Mouse (Mus musculus) forebrain, embryonic 13.5 days (tissue): Measurements from ENCODE around the gene Hoxa10. TPM values are rescaled to one million over a fixed set of nuclear protein-coding genes. Genes with fewer than 3 reads are reported as not detected.

Source experiments
- ATAC-seq: fragments of 200-750 bp; cut with Nextera tagmentation; 2 replicates; pipeline ENCODE4 v1.8.0; 2017
- H3K27ac ChIP-seq: fragments of 300-500 bp; sonication (generic); 2 replicates; pipeline ENCODE4 v1.5.1; 2015; ENCODE audit warnings: inconsistent platforms, mild to moderate bottlenecking, moderate library complexity
- H3K27me3 ChIP-seq: fragments of 300-500 bp; sonication (generic); 2 replicates; pipeline ENCODE4 v1.6.1; 2015; ENCODE audit warnings: mild to moderate bottlenecking, inconsistent platforms
- H3K36me3 ChIP-seq: fragments of 300-500 bp; sonication (generic); 2 replicates; pipeline ENCODE4 v1.6.1; 2015; ENCODE audit warnings: mild to moderate bottlenecking, inconsistent platforms; ENCODE audit not compliant: poor library complexity, severe bottlenecking
- H3K4me1 ChIP-seq: fragments of 300-500 bp; sonication (generic); 2 replicates; pipeline ENCODE4 v1.6.1; 2015; ENCODE audit warnings: inconsistent platforms
- H3K4me2 ChIP-seq: fragments of 300-500 bp; sonication (generic); 2 replicates; pipeline ENCODE4 v1.6.1; 2015; ENCODE audit warnings: inconsistent platforms, mild to moderate bottlenecking, moderate library complexity
- H3K4me3 ChIP-seq: fragments of 300-500 bp; sonication (generic); 2 replicates; pipeline ENCODE4 v1.5.1; 2015; ENCODE audit warnings: mild to moderate bottlenecking, inconsistent platforms
- H3K9ac ChIP-seq: fragments of 300-500 bp; sonication (generic); 2 replicates; pipeline ENCODE4 v1.6.1; 2015; ENCODE audit warnings: mild to moderate bottlenecking, inconsistent platforms
- H3K9me3 ChIP-seq: fragments of 300-500 bp; sonication (generic); replicated peaks from 2 replicates; pipeline ENCODE4 v1.6.1; 2016; ENCODE audit warnings: inconsistent platforms
- WGBS: fragments of 180-500 bp; shearing (Covaris S2); methylation state at CpG from one replicate; pipeline ENCODE4 v1.1.7; 2015; 5-methylcytosine and 5-hydroxymethylcytosine counted together
- polyA plus RNA-seq: library from polyadenylated mRNA; unstranded; fragments of >200 nt; fragmentation: Nextera tagmentation; extraction: Ambion mirVana; gene quantifications from 2 replicates; pipeline ENCODE4 v1.2.1, GENCODE M21; 2015

Gene Hoxa10
- polyA plus RNA-seq, 1 experiment from 2014 or later, result 0.09 TPM

GRCm38 (mm10) chr6:52248638-52249414, 8.2 kb upstream of the Hoxa10 start:
- 1% methylated on average over 27 of the region's 27 CpGs for WGBS
- Histone ChIP-seq H3K9me3 (no peaks in the 10 kb centered on the region), H3K4me3 (no peak overlapping the region), H3K9ac (no peak overlapping the region), H3K4me2 (no peak overlapping the region), H3K36me3 (no peaks in the 10 kb centered on the region), H3K4me1 (0 out of 2 replicates have a peak, but pooled peaks cover 3% of the 10 kb centered on the region), H3K27ac (no peak overlapping the region), H3K27me3 (peaks cover 100% of the 10 kb centered on the region)
- no peak for ATAC-seq

DNA sequence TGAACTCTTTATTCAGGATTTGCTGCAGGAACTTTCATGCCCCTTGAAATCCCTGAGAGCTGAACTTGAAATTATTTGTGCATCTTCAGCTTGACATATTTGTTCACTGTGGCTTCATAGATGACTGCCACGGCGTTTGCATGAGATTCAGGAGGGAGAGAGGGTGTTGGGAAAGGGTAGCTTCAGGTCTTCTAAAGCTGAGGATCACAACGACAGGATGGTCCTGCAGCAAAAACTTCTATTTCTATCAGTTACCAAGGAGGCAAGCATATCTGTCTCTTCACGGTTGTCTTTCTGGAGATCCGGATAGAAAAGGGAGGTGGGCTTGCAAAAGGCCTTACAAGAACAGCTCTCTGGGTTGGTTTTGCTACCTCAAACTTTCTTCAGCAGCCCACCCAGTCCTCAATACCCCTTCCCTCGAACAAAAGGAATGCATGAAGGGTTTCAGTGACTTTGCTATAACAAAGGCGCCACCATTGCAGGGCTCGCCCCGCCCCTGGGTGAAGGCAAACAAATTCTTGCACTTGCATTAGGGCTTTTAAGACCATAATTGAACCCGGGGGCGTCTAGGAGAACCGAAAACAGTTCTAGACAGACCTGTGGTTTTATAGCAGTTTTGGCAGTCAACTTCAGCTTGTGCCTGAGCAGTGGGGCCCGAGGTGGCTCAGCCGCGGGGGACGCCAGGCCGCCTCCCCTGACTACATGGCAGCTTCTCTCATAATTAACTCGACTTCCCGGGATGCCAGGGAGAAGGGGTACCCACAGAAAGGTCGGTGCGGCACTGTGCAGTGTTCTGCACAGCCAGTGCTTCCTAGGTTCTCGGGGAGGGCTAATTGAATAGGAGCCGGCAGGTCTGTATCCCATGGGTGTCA, 7.3 kb upstream of the Hoxa10 start:
- WGBS, result 2% methylated on average over 23 of the region's 23 CpGs

DNA sequence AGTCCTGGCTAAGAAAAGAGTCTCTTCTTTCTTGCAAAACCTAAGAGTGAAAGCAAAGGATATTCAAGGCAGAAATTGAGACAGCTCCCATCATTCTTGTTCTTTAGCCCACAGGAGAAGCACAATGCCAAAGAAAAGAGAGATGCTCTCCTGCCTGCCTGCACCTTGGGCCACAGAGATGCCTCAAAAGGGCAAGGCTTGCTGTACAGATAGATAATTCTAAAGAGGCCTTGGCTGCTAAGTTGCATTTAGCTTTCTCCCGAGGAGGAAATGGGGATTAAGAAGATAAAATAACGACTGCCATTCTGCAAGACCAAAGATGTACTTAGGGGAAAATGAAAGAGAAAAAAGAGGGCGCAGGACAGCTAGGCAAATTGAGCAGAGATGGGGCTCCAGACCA, 6.3 kb upstream of the Hoxa10 start:
- Histone ChIP-seq H3K4me3 (no peak overlapping the region), H3K36me3 (no peaks in the 10 kb centered on the region), H3K4me2 (no peak overlapping the region), H3K4me1 (no peaks in the 10 kb centered on the region), H3K27me3 (peaks cover 100% of the 10 kb centered on the region), H3K27ac (no peak overlapping the region), H3K9me3 (no peaks in the 10 kb centered on the region), H3K9ac (no peak overlapping the region)
- no peak for ATAC-seq
- 1% methylated on average over 3 of the region's 3 CpGs for WGBS

More for the DNA sequence above, 7.3 kb upstream of the Hoxa10 start:
- Histone ChIP-seq H3K4me3 (no peak overlapping the region), H3K4me1 (no peaks in the 10 kb centered on the region), H3K27ac (no peak overlapping the region), H3K9ac (no peak overlapping the region), H3K9me3 (no peaks in the 10 kb centered on the region), H3K4me2 (no peak overlapping the region), H3K36me3 (no peaks in the 10 kb centered on the region), H3K27me3 (peaks cover 100% of the 10 kb centered on the region)
- no peak for ATAC-seq

DNA sequence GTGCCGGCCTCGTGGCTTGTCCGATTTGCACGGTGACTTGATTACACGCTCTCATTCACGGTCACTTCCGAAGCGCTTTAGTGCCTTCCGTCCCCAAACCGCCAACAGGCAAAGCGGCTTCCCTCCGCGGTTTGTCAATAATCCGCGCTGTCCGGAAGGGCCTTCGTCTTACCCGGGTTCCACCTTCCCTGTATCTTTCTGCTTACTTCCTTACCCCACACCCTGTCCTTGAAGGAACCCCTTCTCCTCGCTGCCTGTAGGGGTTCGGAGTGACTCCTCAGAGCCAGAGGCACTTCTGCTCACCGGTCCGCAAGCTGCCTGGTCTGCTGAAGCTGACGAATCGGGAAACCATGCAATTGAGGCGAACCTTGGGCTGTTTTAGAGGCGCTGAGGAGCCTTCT, 5.7 kb upstream of the Hoxa10 start:
- peaks cover 100% of the 10 kb centered on the region for H3K27me3 ChIP-seq
- no peak overlapping the region for H3K9ac ChIP-seq
- ATAC-seq, result no peak
- 1% methylated on average over 26 of the region's 26 CpGs for WGBS
- no peaks in the 10 kb centered on the region for H3K4me1 ChIP-seq
- H3K4me2 ChIP-seq, result no peak overlapping the region
- no peaks in the 10 kb centered on the region for H3K9me3 ChIP-seq
- no peaks in the 10 kb centered on the region for H3K36me3 ChIP-seq
- no peak overlapping the region for H3K27ac ChIP-seq
- H3K4me3 ChIP-seq, result no peak overlapping the region

GRCm38 (mm10) chr6:52245757-52246142, 5.1 kb upstream of the Hoxa10 start, which contains the start of gene Hoxa11:
Gene Hoxa11 (minus strand): TSS chr6:52245810.
- H3K27me3 ChIP-seq, result peaks cover 100% of the 10 kb centered on the region
- H3K9ac ChIP-seq, result no peak within 1 kb of the TSS
- H3K4me3 ChIP-seq, result no peak within 1 kb of the TSS
- 1% methylated on average over 20 of the region's 20 CpGs for WGBS
- H3K4me2 ChIP-seq, result no peak within 1 kb of the TSS
- no peaks in the 10 kb centered on the region for H3K9me3 ChIP-seq
- H3K36me3 ChIP-seq, result no peaks in the 10 kb centered on the region
- H3K27ac ChIP-seq, result no peak within 1 kb of the TSS
- H3K4me1 ChIP-seq, result no peaks in the 10 kb centered on the region
- no peak for ATAC-seq

DNA sequence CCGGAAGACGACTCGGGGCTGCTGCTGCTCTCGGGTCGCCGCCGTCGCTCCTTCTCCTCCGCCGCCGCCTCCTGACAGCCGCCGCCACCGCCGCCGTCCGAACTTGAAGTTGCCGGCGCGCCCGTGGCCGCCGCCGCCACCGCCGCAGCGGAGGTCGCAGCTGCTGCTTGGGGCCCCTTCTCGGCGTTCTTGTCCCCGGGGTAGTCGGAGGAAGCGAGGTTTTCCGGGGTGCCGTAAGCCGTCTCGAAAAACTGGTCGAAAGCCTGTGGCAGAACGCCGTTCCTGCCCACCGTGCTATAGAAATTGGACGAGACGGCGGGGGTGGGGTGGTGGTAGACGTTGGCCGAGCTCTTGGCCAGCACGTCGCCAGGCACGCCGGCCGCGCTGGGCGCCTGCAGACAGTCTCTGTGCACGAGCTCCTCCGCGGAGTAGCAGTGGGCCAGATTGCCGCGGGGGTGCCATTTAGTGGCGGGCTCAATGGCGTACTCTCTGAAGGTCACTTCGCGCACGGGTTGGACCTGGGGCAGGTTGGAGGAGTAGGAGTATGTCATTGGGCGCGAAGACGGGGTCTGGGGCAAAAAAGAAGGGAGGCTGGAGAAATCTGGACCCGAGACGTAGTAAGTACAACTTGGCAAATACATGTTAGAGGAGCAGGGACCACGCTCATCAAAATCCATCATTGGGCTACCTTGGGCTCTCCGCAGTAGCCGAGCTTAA, 4.5 kb upstream of the Hoxa10 start:
- no peak for ATAC-seq
- Histone ChIP-seq H3K27ac (no peak overlapping the region), H3K4me1 (0 out of 2 replicates have a peak, but pooled peaks cover 2% of the 10 kb centered on the region), H3K9ac (no peak overlapping the region), H3K27me3 (peaks cover 100% of the 10 kb centered on the region), H3K4me2 (no peak overlapping the region), H3K4me3 (no peak overlapping the region), H3K36me3 (no peaks in the 10 kb centered on the region), H3K9me3 (no peaks in the 10 kb centered on the region)
- under 1% methylated on average over 70 of the region's 71 CpGs for WGBS

DNA sequence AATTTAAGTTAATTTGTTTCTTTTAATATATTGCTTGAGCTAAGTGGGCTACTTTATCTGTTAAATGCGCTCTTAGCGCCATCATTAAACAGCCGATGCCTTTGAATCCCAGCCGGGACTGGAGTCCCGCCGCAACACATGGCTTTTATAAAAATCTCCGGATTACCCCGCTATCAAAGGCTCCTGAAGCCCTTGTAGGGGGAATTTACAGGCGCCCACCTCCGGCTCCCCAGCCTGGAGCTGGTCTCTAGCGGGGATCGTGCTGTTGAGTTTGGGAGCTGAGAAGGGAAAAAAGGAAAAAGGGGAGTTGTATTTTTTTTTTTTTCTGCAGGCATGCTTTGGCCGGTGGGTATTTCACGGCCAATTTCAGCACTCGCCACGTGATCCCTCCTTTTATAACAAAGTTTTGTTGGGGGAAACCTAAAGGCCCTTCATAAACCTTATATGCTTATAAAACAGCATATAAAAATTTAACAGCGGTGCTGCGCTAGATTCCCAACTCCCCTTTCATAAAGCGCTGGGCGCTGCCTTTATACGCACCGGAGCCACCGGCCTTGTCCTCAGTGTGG, 3.9 kb upstream of the Hoxa10 start:
- H3K9me3 ChIP-seq, result no peaks in the 10 kb centered on the region
- no peak overlapping the region for H3K9ac ChIP-seq
- H3K4me1 ChIP-seq, result 0 out of 2 replicates have a peak, but pooled peaks cover 4% of the 10 kb centered on the region
- ATAC-seq, result no peak
- H3K4me2 ChIP-seq, result no peak overlapping the region
- WGBS, result 2% methylated on average over 23 of the region's 23 CpGs
- no peak overlapping the region for H3K27ac ChIP-seq
- H3K4me3 ChIP-seq, result no peak overlapping the region
- H3K36me3 ChIP-seq, result no peaks in the 10 kb centered on the region
- peaks cover 100% of the 10 kb centered on the region for H3K27me3 ChIP-seq

- H3K27me3 ChIP-seq, result peaks cover 100% of the 10 kb centered on the region
- no peak overlapping the region for H3K4me2 ChIP-seq
- no peak overlapping the region for H3K4me3 ChIP-seq
- H3K9ac ChIP-seq, result no peak overlapping the region
- ATAC-seq, result no peak
- H3K9me3 ChIP-seq, result no peaks in the 10 kb centered on the region
- H3K36me3 ChIP-seq, result no peaks in the 10 kb centered on the region
- no peak overlapping the region for H3K27ac ChIP-seq
- WGBS, result 2% methylated on average over 12 of the region's 12 CpGs
- H3K4me1 ChIP-seq, result 0 out of 2 replicates have a peak, but pooled peaks cover 4% of the 10 kb centered on the region
Observed at GRCm38 (mm10) chr6:52243681-52244121, 3.0 kb upstream of the Hoxa10 start.

- H3K9me3 ChIP-seq, result no peaks in the 10 kb centered on the region
- H3K36me3 ChIP-seq, result no peaks in the 10 kb centered on the region
- ATAC-seq, result no peak
- H3K4me1 ChIP-seq, result 0 out of 2 replicates have a peak, but pooled peaks cover 4% of the 10 kb centered on the region
- H3K4me2 ChIP-seq, result no peak overlapping the region
- WGBS, result 2% methylated on average over 4 of the region's 4 CpGs
- H3K27ac ChIP-seq, result no peak overlapping the region
- H3K27me3 ChIP-seq, result peaks cover 100% of the 10 kb centered on the region
- no peak overlapping the region for H3K4me3 ChIP-seq
- no peak overlapping the region for H3K9ac ChIP-seq
Observed at GRCm38 (mm10) chr6:52242801-52243332, 2.2 kb upstream of the Hoxa10 start.

DNA sequence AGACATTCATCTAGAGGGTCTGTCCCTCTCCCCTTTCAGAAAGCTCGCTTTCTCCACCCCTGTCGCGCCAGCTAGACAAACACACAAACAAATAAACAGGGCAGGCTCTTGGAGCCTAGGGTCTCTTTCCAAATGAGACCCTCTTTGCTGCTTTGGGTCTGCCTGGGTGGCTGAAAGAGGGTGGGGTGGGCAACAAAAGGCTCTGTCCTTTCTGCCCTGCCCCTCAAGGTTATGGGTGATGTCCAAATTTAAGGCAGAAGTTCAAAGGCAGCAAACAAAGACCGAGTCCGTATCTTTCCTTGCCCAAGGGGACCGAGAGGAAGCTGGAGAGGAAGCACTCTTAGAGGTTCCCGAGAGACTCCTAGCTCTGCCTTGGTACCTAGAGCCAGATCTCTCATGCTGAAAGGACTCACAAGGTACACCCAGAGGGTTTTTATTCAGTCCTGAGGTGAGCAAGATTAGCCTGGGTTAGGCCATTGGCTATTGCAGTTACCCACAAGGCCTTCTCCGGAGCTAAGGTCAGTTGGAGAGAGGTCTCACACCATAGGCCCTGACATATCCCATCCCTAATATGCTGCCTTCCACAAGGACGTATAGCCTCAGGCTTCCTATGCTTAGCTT, 457 bp upstream of the Hoxa10 start:
- H3K4me2 ChIP-seq, result no peak overlapping the region
- H3K36me3 ChIP-seq, result no peaks in the 10 kb centered on the region
- H3K27ac ChIP-seq, result no peak overlapping the region
- H3K4me1 ChIP-seq, result 0 out of 2 replicates have a peak, but pooled peaks cover 4% of the 10 kb centered on the region
- no peak overlapping the region for H3K9ac ChIP-seq
- H3K27me3 ChIP-seq, result peaks cover 100% of the 10 kb centered on the region
- 5% methylated on average over 9 of the region's 9 CpGs for WGBS
- no peaks in the 10 kb centered on the region for H3K9me3 ChIP-seq
- no peak for ATAC-seq
- no peak overlapping the region for H3K4me3 ChIP-seq
